Mouse (Mus musculus) layer of hippocampus, postnatal 14 days (tissue): Measurements from ENCODE around the gene Itpk1. TPM values are rescaled to one million over a fixed set of nuclear protein-coding genes. Genes with fewer than 3 reads are reported as not detected.

Experiments
- DNase-seq, 2 experiments: peaks; one replicate each; pipeline ENCODE4 v3.0.0; 2021 to 2022; ENCODE audit warnings: low spot score in 2 of 2, mixed read lengths in 1 of 2
- total RNA-seq, 2 experiments: library from RNA; stranded (reverse); gene quantifications; 2 replicates each; pipeline ENCODE4 v1.2.3; 2021

Itpk1 gene
- total RNA-seq, 2 experiments from 2014 or later, result 57.8 to 67.6 TPM

GRCm38 (mm10) chr12:102599801-102600200 is 104.9 kb downstream of the Itpk1 start:
- DNase-seq, result no peak

GRCm38 (mm10) chr12:102598535-102598934 is 106.2 kb downstream of the Itpk1 start:
- no peak for DNase-seq

- DNase-seq, result no peak
Measured at GRCm38 (mm10) chr12:102597466-102597865, 107.3 kb downstream of the Itpk1 start.

GRCm38 (mm10) chr12:102596410-102596809 is 108.3 kb downstream of the Itpk1 start:
- DNase-seq, result no peak

- no peak for DNase-seq
Measured at GRCm38 (mm10) chr12:102594627-102595026, 110.1 kb downstream of the Itpk1 start.

- DNase-seq, result no peak
Measured at GRCm38 (mm10) chr12:102593699-102594098, 111.0 kb downstream of the Itpk1 start.

GRCm38 (mm10) chr12:102590711-102591360 is 113.9 kb downstream of the Itpk1 start:
- no peak for DNase-seq

- DNase-seq, result no peak
Measured at GRCm38 (mm10) chr12:102587106-102587505, 117.6 kb downstream of the Itpk1 start.

GRCm38 (mm10) chr12:102586286-102586881 is 118.3 kb downstream of the Itpk1 start:
- peak; percentile 60 to 79 for DNase-seq

GRCm38 (mm10) chr12:102585390-102585789 is 119.3 kb downstream of the Itpk1 start:
- DNase-seq, result peak; percentile 31 to 55

GRCm38 (mm10) chr12:102582441-102582840 is 122.3 kb downstream of the Itpk1 start:
- no peak for DNase-seq

- DNase-seq, result no peak
Measured at GRCm38 (mm10) chr12:102581579-102582196, 123.0 kb downstream of the Itpk1 start.

GRCm38 (mm10) chr12:102579041-102579440 is 125.7 kb downstream of the Itpk1 start:
- DNase-seq, result peak; percentile 70 to 77

GRCm38 (mm10) chr12:102576659-102577398 is 127.9 kb downstream of the Itpk1 start:
- no peak for DNase-seq

- no peak for DNase-seq
Measured at GRCm38 (mm10) chr12:102575541-102576329, 129.0 kb downstream of the Itpk1 start.

GRCm38 (mm10) chr12:102573036-102573435 is 131.7 kb downstream of the Itpk1 start:
- DNase-seq, result no peak

- no peak for DNase-seq
Measured at GRCm38 (mm10) chr12:102571666-102572065, 133.1 kb downstream of the Itpk1 start.

- DNase-seq, result no peak
Measured at GRCm38 (mm10) chr12:102570734-102571133, 134.0 kb downstream of the Itpk1 start.

- no peak for DNase-seq
Measured at GRCm38 (mm10) chr12:102570111-102570510, 134.6 kb downstream of the Itpk1 start.

GRCm38 (mm10) chr12:102568219-102568618 is 136.5 kb downstream of the Itpk1 start:
- no peak for DNase-seq

- DNase-seq, result no peak
Measured at GRCm38 (mm10) chr12:102566951-102567350, 137.8 kb downstream of the Itpk1 start.
